Mouse (Mus musculus) embryonic fibroblast, embryonic 13.5 days (primary cell): Measurements from ENCODE around the gene Txndc8.

Source experiments
- CTCF ChIP-seq: IDR thresholded peaks from 2 replicates; pipeline ENCODE4 v1.5.1; 2011; ENCODE audit warnings: mild to moderate bottlenecking, control low read depth, low read length, moderate library complexity, borderline replicate concordance; ENCODE audit not compliant: insufficient read depth
- POLR2A ChIP-seq: IDR thresholded peaks from 2 replicates; pipeline ENCODE4 v1.6.1; 2011; ENCODE audit warnings: low read depth, mild to moderate bottlenecking, control low read depth, low read length, moderate library complexity

GRCm38 (mm10) chr4:58009024-58009423 lies at the start of gene Txndc8:
- TF ChIP-seq CTCF = no peak
- no peak for TF ChIP-seq POLR2A
